Mouse (Mus musculus): Measurements from ENCODE around the gene Gm5426. TPM values are rescaled to one million over a fixed set of nuclear protein-coding genes. Genes with fewer than 3 reads are reported as not detected.
"Not testable (repeated sequence)": the region's sequence is repeated elsewhere in the genome, so short reads cannot be mapped to it uniquely, and the experiment has no call there.

The Gm5426 gene
- total RNA-seq (2021) = not detected
- long read RNA-seq, experiment 1 = 0 reads
- long read RNA-seq, experiment 2 = 0 reads

DNA sequence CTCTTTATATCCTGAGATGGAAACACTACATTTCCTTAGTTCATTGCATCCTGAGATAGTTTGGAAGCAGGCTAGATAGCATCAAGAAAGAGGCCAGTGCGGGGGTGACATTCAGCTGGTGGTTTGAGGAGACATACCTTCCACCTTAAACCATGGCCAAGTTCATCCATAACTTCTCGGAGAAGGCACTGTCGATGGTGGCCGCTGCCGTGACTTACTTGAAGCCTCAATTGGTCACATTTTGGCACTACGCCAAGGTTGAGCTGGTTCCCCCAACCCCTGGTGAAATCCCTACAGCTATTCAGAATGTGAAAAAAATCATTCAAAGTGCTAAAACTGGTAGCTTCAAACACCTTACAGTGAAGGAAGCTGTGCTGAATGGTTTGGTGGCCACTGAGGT is at the start of gene Gm5426:
Gene Gm5426 (plus strand): TSS at position 153 of the 400 bp plus-strand sequence.
- not testable (repeated sequence) for DNase-seq

DNA sequence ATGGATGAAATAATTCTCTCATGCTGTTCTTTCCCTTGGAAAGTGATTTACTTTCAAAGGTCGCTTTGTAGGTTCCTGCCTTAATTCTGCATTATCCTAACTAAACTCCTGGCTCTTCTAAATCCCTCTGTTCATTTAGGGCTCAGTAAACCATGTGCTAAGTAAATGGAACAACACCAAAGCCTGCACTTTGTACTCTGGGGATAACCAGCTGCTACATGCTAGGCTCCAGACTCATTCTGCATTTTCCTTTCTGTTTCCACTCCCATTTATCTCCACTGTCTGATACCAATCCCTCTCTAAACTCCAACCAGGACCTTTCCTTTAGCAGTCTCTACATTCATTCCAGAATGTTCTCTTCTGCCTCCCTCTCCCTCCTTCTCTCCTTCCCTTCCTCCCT is 46.7 kb upstream of the Gm5426 start:
- no peak for DNase-seq

DNA sequence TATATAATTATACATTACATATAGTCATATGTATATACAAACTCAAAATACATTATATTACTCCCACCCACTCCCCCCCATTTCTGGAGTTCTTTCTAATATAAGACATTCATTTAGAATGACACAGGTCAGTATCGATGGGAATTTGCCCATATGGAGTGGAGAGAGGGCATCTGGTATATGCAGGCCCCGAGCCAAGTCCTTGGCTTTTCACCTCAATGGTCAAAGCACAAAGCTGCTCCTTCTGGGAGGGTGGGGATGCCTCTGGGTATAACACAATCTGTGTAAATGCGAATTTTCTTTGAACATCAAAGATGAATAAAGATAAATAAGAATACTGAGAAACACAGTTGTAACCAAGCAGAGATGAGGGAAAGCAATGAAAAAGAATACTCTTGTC is 46.0 kb upstream of the Gm5426 start:
- no peak for DNase-seq

DNA sequence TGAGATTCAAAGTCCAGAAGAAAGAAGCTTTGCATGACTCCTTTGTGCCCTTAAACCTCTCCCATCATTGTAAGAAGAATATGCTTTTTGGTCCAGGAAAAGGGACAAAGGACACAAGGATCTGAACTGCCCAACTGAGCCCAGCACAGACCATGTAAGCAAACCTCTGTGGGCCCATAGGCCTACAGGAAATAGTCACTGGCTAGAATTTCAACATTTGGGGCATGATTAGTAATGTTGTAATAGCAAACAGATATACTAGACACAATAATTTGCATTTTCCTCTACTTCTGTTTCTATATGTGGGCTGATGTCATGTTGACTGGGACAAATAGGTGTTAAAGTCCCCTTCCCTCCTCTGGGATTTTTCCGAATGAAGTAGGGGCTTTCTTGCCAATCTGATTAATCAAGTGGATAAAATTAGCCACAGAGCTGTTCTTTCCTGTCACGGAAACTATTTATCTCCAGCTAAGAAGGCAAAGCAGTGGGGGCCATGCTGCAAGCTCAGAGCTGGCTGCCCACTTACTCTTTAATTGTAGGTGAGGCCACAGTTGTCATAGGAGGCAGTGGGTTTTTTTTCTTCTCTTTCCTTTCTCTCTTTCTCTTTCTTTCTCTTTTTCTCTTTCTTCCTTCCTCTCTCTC is 42.4 kb upstream of the Gm5426 start:
- no peak for DNase-seq

DNA sequence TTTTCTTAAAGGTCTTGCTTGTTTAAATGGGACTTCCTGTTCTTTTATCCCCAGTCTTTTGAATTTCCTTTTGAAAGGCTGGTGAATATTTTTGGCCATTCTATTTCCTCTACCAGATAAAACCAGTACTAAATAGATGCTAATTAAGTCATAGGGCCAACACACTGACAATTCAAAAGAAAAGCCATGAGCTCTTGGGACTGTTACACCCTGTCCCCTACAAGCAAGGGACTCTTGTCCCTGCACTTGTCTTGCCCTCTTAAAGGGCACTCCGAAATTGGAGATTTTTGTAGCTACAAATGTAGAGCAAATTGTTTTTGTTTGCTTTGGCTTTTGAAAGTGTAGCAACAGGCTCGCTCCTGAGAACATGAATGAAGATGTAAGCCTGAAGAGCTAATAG is 41.8 kb upstream of the Gm5426 start:
- DNase-seq = no peak

DNA sequence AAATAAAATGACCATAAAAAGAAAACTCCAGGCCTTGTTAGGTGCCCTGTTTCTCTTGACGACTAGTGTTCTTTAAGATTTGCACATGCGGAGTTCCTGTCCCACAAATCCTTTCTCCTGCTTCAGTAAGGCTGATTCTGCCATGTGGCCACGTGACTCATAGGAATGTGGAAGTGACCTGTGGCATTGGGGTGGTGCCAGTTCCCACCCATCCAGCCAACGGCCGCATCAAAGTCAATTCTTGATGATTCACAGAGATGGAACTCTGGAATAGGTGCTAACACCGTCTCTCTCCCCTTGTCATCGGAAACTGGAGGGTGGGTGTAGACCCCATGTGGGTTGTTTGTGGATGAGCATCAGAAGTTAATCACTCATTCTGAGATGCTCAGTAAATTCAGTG is 39.7 kb upstream of the Gm5426 start:
- DNase-seq = no peak

DNA sequence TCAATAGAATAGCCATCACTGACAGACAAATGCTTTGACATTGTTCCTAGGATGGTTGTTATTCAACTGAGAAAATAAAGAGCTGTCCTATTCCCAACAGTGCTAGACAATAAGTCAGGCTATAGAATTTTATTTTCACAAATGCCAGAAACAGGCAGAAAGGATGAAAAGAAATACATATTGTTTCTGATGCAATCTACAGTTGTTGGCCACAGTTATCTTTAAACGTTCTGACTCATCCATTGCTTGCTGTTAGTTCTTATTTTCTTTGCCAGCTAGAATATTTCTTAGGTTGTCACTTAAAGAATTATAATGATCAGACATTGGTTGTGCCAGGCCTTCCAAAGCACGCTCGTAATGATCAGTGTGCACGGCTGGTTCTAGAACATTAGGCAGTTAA is 35.4 kb upstream of the Gm5426 start:
- DNase-seq = no peak

DNA sequence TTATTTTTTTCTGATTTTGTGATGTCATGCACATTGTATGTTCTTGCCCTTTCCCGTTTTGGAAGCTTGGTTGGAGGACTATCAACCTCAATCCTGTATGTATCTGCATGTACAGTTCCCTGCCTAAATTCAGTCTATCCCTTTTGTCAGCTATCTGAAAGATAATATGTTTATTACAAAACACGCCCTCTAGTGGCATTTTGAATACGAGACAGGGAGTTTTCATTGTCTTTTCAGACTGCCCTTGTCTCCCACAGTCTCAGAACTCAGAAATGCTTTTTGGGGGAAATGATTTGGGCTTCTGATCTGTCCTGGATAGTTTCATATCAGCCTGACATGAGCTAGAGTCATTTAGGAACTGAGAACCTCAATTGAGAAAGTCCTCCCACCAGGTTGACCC is 32.2 kb upstream of the Gm5426 start:
- no peak for DNase-seq

DNA sequence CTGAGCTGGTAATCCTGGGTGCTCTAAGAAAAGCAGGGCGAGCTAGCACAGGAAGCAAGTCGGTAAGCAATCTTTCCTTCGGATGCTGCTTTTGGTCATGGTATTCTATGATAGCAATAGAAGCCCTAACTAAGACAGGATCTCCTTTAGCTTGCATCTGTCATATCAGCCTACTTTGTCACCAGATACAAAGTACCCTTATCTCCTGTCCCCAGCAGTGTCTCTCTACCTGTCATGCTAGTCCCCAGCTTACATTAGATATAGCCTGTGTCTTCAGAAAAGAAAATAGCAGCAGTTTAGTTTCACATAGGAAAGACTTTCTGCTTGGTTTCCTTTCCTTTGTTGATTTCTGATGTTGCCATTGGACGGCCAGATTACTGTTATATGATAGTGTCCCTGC is 31.8 kb upstream of the Gm5426 start:
- no peak for DNase-seq

DNA sequence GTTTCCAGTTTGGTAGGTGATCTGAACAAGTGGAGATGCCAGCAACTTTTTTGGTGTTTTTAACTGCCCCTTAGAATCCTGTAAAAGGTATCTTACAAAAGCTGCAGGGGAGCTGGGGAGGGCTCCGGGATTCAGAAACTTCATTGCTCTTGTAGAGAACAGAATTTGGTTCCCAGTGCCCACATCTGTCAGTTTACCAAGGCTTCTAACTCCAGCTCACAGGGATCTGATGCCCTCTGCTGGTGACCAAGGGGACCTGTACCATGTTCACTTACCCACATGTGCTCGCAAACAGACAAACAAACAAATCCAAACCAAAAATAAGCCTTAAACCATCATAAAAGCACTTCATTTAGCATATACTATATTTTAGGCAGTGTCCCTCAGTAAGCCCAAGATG is 31.3 kb upstream of the Gm5426 start:
- DNase-seq = no peak

DNA sequence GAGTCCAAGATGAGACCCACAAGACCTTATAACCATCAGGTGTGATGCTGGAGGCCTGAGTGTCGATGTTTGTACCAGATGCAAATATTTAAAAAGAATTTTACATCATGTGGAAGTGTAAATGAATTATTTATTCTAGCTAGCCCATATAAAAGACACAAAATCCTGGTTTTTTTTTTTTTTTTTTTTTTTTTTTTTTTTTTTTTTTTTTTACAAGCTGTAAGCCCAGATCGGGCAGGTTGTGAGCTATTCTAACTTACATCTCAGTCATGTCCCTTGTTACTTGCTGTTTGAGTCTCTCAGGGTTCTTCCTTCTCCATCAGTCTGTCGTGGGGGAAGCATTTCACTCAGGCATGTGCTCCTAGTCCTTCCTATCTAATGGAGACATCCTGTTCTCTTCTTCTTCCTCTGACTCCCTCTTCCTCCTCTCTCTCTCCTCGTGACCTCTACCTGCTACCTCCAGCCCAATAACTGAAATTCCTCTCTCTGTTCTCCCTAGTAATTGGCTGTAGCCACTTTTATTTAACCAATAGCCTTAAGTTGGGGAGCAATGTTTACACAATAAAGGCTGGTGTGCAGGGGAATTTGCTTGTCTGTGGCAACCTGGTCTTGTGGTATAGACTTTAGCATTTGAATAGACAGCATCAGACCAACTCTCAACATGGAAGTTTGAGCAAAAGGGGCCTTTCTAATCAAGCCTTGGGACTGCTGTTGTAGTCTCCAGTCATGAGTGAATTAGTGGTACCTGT is 29.3 kb upstream of the Gm5426 start:
- no peak for DNase-seq

DNA sequence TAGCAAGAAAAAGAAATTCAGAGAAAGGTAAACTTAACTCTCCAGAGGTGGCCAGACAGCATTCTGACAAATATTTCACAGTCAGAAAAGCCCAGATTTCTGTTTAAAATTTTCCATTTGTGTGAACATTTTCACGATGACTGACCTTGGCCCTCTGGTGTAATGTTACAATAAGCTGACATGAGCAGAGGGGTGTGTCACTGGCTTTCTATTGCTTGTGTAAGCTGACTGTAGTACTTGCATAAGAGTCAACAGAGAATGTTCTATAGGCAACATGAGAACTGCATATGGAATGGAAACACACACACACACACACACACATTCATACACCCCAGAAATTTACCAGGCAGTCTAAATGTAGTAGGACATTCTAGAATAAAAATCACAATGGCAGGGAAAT is 28.6 kb upstream of the Gm5426 start:
- no peak for DNase-seq

DNA sequence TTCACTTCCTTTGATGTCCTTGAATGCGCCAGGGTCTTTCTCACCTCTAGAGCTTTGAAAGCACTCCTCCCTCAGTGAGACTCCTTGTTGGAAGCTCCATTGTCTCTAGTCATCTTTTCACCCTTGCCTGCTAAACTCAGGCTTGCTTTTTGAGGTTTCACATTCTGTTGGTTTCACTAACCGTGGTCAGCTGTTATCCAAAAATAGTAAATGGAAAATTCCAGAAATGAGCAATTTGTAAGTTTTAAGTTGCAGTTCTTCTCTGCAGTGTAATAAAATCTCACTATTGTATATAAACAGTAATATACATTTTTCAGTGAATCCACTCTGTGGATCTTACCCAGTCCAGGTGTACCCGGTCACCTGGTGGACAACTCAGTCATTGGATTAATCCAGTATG is 21.1 kb upstream of the Gm5426 start:
- DNase-seq = no peak

DNA sequence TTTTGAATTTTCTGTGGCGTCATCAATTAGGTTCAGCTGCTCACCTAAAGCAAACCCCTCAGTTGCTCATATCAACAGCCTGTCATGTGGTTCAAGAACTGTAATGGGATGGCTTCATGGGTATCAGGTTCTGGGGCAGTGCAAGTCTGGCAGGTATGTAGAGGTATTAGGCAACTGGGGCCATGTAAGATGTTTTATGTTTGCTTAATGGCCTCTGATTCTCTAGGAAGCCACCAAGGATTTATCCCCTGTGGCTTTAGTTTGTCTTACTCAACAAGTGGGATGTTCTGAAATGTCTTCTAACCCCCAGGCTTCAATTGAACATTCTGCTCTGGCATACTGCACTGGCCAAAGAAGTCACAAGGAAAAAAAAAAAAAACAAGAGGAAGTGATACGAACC is 15.6 kb upstream of the Gm5426 start:
- DNase-seq = no peak

DNA sequence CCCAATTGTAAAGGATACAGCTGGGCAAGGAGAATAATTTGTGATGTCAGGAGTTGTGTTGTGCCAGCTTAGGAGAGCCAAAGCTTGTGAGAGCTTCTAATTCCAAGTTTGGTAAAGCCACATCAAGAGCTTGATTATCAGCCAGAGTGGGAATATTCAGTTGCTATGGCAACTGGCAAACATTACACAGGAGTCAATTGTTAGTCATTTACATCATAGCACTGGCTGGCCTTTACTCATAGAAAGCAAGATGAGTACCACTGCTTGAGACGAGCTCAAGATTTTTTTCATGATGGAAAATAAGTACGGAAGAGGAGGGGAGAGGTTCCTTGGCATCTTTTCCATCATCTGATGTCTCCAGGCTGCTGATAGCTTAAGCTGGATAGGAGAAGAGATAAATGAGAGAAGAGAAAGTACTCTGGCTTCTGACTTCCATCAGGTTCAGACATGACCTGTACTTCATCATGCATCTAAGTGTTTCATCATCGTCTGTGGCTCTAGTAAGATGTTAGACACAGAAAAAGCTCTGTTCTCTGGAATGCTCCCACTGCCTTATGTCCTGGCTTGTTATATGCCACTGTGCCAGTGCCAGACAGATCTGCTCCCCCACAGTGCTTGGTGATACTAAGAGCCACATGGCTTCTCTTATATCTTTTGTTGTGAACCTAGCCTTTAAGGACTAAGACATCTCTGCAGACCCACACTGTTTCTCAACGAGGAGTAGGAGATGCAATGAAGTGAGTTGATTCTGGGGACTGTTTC is 15.0 kb upstream of the Gm5426 start:
- no peak for DNase-seq

DNA sequence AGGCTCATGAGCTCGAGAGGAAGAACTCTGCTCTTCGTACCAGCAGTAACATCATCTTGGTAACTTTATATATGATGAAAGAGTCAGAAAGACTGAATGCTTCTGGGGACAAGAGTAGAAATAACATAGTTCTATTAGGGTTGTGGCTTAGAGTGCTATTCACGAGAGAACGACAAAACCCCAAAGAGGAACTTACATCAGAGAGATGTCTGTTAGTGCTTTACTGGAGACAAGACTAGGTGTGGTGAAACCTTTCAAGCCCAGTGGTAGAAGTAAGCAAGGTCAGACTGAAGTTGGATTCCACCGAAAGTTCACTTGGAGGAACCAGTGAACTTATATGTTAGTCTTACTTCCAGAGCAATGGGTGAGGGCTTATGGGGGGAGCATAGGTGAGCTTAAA is 12.5 kb upstream of the Gm5426 start:
- DNase-seq = no peak

DNA sequence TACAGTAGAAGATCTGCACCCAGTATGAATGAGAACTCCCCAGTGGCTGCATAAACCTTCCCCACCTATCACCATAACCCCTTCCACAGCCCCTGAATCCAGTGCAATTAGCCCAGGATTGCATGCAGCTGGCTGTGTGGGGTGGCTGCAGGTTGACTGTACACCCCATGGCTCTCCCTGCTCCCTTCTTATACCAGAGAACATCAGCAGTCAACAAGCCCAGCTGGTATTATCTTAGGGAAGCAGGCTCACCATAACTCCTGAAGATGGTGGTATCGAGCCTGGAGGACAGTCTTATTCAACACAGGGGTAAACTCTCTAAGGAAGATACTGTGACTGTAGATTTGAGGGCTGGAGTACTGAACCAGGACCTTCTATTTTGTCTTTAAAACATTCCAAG is 12.1 kb upstream of the Gm5426 start:
- DNase-seq = no peak

DNA sequence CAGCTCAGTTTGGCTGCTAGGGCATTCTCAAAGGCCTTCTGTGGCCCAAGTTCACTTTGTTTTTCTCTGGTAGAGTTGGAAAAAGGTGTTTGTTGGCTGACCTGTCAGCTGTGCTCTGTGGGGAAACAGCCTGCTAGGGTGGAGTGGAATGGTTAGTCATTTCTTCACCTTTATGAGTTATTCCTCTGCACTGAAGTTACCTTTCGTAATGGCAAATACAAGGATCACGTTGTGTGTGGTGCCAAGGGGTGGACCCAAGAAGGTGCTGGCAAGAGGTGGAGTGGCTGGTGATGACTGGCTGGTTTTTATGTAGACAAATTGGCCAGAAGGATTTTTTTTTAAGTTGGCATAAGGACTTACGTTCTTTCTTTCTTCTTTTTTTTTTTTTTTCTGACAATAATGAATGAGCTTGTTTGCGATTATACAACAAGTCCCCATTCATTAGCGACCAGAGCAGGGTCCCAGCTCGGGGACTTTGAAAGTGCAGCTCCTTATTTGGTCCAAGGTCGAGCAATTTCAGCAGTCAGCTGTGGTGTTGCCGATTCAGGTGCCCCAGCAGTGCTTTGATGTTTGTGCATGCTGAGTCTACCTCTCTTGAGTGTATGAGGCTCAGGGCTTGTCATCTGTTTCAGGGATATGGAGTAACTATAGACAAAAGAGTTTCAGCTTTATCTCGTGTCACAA is 10.5 kb upstream of the Gm5426 start:
- peak in 1 of 2 experiments; percentile 6 for DNase-seq

DNA sequence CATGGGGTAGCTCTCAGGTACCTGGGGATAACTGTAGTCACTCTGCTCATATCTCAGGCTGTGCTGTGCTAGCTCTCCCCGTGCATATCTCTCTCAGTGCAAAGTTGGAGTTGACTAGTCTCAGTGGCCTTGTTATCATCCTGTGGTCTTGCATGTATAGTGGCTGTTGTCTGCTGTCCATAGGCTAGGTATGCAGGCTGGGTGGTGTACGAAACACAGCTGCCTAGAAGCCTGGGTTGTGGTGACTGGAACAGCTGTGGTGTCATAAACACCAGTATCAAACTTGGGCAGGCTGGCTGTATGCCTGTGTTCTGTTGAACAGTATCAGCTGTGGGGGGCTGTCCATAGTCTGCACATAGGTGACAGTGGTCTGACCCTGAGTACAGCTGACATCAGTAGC is 7.2 kb upstream of the Gm5426 start:
- DNase-seq = no peak

DNA sequence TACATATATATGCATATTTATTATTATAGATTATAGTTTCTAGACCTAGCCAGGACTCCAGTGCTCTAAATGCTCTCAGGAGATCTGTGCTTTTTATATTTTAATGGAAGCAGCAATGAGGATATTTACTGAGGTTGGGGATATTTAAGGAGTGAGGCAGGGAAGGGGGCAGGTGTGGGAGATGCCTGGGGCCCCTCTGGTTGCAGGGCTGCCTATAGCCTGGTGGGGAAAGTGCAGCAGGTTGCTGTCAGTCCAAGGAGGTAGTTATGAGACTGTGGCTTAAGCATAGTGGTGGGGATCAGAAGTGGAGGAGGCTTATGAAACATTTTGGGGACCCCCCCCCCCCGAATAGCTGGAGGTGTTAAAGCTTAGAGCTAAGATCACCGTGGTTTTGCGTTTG is 6.0 kb upstream of the Gm5426 start:
- no peak for DNase-seq

DNA sequence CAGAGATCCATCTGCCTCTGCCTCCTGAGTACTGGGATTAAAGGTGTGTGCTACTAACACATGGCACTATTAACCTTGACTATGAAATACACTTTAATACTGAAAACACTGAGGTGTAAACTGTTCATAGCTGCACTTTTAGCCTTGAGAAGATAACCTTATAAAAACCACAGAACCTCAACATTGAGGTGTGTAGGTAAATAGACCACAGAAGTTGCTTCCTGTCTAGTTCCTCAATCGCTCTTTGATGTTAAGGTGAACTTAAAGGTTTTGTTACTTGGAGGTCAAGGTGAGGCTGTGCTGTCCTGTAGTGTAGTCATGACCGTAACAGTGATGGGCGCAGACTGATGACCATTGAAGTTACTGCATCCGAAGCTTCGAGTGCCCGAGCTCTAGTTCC is 5.3 kb upstream of the Gm5426 start:
- DNase-seq = no peak

DNA sequence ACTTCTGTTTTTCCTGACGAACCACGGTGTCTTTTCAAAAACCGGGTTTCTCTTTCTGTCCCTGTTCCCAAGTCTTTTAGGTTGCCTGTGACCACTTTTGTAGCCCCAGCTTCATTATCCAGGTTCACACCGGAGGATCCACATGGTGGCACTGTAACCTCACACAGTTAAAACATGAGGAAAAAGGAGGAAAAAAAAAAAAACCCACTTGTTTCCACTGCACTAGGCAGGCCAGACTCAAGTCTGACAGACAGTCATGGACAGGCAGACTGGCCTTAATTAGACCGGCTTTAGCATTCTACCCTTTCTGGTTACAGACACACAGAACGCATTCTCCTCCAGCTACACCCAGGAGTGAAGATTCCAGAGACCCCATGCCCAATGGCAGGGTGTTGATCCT is 4.2 kb upstream of the Gm5426 start:
- DNase-seq = peak; percentile 50 to 78

DNA sequence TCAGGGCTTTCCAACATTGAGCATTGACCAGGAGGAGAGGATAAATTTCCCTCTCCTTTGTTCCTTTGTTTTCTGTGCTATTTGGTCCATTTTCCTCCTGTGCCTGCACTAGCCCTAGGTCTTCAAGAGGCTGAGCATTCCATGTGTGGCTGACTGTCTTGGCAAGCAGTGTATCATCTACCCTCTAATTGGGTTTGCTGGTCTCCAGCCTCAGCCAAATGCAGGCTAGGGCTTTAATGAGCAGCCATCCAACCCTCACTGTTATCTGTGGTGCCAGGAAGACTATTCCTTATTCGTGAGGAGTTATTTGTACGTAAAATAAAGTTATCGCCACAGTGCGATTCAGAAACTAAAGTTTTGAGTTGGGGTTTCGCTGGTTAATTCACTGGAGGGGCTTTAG is 2.2 kb downstream of the Gm5426 start:
- no peak for DNase-seq
